Mouse (Mus musculus): ENCODE results near the gene Ephb6.

- TF ChIP-seq CTCF (IDR thresholded peaks at IDR 0.05; ENCODE audit: borderline replicate concordance, insufficient read depth, low read length) (no peak), POLR2A (IDR thresholded peaks at IDR 0.05; ENCODE audit: low read depth, low read length) (no peak)
These were observed 47.8 kb upstream of the Ephb6 start for GRCm38 (mm10) chr6:41557468-41557867.

Data from embryonic fibroblast, embryonic 13.5 days (primary cell).